Mouse (Mus musculus) frontal cortex, adult 2 months (tissue): ENCODE measurements at regions not wholly inside any gene's neighbourhood (a gene's known extent, or its start where the extent isn't known, plus 50 kb on each side); places are given as distances from the start of the nearest gene placed in this dataset.

Source experiments
- DNase-seq, 2 experiments: peaks; one replicate each; pipeline ENCODE4 v3.0.0; 2022; ENCODE audit warnings: low spot score in 1 of 2; ENCODE audit errors: extremely low spot score in 1 of 2

- DNase-seq = no peak
These were observed 404.2 kb upstream of the Cntn3 start for GRCm38 (mm10) chr6:102977122-102977521.

DNA sequence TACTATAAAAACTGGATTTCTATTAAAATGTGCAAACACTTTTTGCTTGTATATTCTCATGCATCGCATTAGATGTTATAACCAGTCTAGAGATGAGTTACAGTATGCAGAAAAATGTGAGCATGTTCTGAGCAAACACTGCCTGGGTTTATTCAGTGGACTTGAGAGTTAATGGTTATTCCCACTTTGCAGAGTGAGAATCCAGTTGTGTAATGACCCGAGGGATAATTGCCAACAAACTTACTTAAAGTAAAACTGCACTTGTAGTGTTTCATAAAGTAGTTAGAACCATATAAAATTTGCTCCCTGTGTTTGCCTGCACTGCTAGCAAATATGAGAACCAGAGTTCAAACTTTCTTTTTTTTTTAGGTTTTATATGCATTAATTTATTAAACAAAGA lies 450.4 kb upstream of the Cntn3 start:
- no peak for DNase-seq

GRCm38 (mm10) chr6:103024006-103024405 lies 451.1 kb upstream of the Cntn3 start:
- DNase-seq = peak in 1 of 2 experiments; percentile 20

DNA sequence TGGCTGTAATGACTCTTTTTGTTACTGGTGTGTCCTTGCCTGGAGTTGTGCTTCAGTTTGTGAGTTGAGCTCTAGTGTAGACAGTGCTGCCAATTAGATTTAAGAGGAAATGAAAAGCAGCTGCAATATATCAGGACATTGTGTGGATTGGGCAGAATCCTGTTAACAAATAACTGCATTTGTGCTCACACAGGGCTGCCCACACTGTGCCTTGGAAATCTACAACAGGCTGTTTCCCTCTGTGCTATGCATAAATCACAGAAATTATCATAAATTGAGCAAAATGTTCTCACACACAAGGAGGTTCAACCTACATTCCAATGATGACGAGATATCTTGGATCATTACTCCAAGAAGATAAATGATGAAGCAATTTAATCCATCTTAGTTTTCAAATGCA lies 455.2 kb upstream of the Cntn3 start:
- DNase-seq = peak; percentile 11 to 38

DNA sequence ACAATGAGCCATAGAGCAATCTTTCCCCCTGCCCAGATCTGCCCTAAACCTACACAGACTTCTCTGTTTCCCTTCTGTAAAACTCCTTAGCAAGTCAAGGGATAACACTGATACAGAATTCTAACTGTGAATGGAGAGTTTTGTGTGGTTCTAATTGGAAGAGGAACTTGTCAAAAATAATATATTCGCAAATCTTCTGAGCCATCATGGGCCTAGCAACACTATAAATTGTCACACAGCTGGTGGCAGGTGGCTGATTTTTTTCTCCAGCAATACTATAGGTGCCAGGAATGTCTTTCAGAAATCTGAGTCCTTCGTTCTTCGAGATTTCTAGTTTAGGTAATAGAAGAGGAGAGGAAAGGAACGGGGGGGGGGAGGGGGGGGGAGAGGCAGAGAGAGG lies 460.5 kb upstream of the Cntn3 start:
- DNase-seq = no peak

DNA sequence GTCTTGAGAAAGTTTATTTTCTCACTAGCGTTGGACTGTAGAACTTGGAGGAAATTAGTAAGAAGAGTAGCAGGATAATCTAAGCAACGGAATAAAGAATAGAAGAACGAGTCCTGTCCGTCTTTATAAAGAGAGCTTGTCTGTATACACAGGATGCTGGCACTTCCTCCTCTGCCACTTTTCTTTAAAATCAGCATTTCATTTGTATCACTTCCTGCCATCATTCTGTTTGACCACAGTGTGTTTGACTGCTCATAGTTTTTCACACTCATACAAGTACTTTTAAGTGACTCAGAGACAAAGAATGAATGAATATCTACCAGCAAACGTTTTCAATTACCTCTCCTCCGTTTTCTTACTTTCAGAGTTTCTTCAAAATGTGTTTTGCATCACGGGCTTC lies 461.0 kb upstream of the Cntn3 start:
- DNase-seq = no peak

DNA sequence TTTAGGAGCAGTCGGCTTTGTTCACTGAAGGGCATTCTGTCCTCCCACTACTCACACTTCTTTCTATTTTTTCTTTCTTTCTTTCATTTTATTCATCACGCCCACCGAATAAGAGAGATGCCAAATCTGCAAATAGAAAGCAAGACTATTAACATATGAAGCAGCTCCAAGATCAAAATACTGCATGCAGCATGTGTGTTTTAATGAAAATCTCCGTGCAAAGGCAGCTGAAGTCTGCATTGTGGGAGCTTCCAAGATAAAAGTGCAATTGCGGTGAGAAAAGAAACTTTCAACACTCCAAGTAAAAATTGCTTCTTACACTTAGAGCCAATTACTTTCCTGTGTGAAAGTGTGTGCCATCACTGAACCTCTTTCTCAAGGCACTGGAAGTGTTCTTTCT lies 449.8 kb upstream of the Chl1 start:
- DNase-seq = peak; percentile 8 to 54

- peak in 1 of 2 experiments; percentile 36 for DNase-seq
These were observed 404.2 kb upstream of the Chl1 start for GRCm38 (mm10) chr6:103106189-103106588.

GRCm38 (mm10) chr6:103119537-103119936 lies 390.8 kb upstream of the Chl1 start:
- no peak for DNase-seq

GRCm38 (mm10) chr6:103140851-103141250 lies 369.5 kb upstream of the Chl1 start:
- peak in 1 of 2 experiments; percentile 13 for DNase-seq

DNA sequence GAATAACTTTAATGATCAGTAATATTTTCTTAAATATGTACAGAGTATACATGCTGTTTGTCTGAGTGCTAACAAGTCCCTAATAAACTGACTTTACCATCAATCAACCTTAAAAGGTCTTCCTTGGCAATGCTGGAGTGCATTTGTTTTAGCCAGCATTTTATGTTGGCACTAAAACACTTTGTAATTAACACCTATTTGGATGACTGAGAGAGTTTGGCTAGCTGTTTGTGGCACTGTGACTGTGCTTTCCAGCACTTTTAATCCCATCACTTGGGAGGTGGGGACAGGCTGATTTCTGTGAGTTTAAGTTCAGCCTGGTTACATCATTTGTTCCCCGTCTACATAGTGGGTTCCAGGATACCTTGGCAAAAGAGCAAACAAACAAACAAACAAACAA lies 332.5 kb upstream of the Chl1 start:
- DNase-seq = no peak

DNA sequence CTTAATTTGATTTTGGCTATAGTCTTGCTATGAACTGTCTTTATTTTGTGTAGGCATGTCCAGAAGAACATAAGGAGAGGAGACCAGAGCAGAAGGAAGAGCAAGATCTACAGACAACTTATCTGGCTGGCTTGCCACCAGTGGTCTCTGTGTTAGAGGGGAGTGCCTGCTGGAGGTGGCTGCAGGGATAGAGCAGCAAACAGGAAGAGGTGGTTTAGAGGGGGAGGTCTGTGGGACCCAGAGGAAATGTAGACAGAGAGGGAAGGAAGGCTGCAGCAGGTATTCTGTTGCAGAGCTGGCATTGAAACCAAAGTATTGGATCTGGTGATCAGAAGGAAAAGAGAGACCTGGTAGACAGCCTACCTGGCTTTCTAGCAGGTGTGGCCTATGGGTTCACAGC lies 327.0 kb upstream of the Chl1 start:
- DNase-seq = no peak

DNA sequence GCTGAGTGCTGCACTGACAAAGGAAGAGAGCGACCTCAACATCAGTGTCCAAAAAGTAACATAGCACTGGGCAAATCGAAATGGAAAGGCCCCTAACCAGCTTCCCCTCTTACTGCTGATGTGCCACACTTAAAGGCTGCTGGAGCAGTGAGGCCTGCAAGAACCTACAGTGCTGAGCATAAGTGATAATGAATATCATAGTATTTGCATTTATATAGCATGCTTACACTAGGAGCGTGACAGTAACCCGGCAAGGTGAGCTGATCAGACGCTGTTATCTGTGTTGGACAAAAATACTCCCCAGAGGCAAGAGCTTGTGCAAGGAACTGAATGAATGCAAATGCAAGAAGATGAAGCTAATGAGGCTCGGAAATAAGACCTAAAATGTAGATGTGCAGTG lies 313.5 kb upstream of the Chl1 start:
- no peak for DNase-seq

GRCm38 (mm10) chr6:103201605-103202004 lies 308.8 kb upstream of the Chl1 start:
- peak in 1 of 2 experiments; percentile 75 for DNase-seq

- DNase-seq = no peak
These were observed 301.2 kb upstream of the Chl1 start for GRCm38 (mm10) chr6:103209202-103209601.

GRCm38 (mm10) chr6:103213160-103213559 lies 297.2 kb upstream of the Chl1 start:
- DNase-seq = no peak

DNA sequence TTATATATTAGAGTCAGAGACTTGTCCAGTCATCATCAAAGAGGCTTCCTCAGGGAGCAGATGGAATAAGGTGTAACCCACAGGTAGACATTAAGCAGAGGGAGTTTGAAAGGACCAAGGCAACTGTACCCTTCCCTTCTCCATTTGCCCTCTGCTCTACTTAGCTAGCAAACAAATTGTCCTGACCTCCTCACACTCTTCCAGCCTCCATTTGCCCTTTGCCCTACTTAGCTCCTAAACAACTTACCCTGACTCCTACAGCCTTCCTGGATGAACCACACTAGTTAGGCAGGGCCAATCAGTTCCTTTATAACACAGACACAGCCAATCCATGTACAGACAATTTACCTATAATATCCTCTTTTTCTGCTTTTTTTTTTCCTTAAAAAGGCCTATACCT lies 273.5 kb upstream of the Chl1 start:
- DNase-seq = no peak

DNA sequence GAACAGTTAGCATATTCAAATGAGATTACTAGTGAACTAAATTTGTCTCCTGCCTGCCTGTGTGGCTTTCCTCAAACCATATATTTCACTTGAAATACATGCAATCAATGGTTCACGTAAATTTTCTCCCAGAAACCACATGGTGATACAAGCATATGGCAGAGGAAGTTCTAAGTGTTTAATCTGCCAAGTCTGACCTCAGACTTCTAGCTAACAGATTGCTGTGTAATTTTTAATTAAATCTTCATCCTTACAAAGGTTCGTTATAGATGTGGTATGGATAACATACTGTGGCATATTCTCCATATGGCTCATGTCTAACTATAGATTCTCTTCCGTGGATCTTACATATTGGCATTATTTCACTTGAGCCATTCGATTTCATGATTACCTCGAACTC lies 241.4 kb upstream of the Chl1 start:
- no peak for DNase-seq

GRCm38 (mm10) chr6:103272216-103272615 lies 238.2 kb upstream of the Chl1 start:
- DNase-seq = no peak

DNA sequence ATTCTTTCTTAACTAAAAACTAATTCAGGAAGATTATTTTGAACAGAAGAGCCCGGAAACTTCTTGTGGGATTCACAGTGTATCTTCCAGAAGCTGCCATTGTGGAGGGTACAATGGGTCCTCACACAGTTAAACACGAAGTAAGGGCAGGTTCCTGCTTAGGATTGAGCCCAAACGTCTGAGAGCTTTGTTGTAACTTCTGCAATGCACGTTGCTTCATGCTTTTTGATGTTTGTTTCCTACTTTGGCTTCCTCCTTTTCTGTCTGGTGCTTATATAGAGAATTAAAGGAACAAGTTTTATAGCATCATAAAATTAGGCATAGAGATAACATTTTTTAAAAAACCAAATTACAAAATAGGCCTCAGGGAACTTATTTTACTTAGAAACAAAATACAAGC lies 235.3 kb upstream of the Chl1 start:
- no peak for DNase-seq

DNA sequence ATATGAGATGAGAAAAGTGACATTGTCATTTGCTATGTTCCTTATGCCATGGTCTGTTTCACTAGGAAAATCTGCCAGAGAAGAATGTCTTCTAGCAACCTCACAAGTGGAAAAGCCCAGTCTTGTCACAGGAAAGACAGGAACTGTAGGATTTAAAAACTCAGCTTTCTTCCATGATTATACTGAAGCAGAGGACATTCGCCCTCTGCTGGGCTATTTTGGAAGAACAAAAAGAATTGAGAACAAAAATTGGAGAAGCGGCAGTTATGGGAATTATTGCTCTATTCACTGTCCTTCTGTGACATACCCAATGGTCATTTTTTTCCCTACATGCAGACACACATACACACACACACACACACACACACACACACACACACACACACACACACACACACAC lies 234.9 kb upstream of the Chl1 start:
- DNase-seq = peak in 1 of 2 experiments; percentile 77

- no peak for DNase-seq
These were observed 214.4 kb upstream of the Chl1 start for GRCm38 (mm10) chr6:103296015-103296414.

- DNase-seq = peak in 1 of 2 experiments; percentile 45
These were observed 203.8 kb upstream of the Chl1 start for GRCm38 (mm10) chr6:103306420-103307249.
